Mouse (Mus musculus): ENCODE measurements around the gene Trak2.
"Not testable (repeated sequence)": the region's sequence is repeated elsewhere in the genome, so short reads cannot be mapped to it uniquely, and the experiment has no call there.

Gene Trak2

DNA sequence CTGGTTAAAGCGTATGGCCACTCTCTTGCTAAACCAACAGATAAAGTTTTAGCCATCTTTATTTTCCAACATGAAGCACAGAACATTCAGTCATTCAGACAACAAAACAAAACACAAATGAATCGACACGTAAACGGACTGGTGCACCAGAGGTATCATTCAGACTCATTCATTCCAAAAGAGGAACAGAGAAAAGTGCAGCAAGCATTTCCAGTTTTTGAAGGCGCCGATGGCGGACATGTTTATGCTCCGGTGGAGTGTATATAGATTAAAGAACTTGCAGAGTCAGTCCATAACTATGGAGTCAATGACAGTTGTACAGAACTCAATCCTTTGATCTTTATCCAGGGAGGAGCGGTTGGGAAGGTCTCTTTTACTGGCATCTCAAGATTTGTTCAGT, 90.0 kb downstream of the Trak2 start:
- DNase-seq, result not testable (repeated sequence)

GRCm38 (mm10) chr1:58879291-58879690, 93.9 kb downstream of the Trak2 start:
- DNase-seq, result not testable (repeated sequence)

DNA sequence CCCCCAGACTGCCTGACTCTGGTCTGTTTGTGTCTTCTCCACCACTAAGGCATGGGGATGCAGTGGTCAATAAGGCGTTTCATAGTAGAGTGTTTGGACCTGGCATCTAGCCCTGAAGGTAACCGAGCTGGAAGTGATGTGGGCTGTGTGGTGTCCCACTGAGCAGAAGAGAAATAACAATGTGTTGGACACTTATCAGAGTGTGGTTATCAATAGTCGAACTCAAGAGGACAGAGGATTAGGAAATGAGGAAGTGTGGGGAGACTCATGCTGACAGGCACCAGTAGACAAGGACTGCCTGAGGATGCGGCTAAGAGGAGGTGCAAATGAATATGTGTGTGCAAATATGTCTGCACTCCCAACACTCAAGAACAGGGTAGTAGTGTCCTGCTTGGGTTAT, 96.7 kb downstream of the Trak2 start:
- DNase-seq, result not testable (repeated sequence)

DNA sequence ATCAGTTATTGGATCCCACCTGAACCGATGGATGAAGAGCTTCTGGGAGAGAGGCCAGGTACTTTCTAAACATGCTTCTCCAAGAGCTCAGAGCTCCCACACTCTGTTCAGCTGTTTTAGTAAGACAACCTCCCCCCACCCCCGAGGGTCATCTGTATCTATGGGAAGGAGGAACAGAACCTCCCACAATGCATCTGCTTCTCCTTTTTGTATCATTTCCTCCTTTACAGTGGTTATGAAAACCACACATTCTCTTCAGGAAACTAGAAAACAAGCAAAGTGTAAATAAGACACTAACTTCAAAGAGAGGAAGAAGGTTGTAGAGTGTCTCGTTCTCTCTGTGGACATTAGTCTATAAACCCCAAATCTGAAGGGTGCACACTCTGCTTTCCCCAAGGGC, 112.6 kb downstream of the Trak2 start:
- DNase-seq, result not testable (repeated sequence)

DNA sequence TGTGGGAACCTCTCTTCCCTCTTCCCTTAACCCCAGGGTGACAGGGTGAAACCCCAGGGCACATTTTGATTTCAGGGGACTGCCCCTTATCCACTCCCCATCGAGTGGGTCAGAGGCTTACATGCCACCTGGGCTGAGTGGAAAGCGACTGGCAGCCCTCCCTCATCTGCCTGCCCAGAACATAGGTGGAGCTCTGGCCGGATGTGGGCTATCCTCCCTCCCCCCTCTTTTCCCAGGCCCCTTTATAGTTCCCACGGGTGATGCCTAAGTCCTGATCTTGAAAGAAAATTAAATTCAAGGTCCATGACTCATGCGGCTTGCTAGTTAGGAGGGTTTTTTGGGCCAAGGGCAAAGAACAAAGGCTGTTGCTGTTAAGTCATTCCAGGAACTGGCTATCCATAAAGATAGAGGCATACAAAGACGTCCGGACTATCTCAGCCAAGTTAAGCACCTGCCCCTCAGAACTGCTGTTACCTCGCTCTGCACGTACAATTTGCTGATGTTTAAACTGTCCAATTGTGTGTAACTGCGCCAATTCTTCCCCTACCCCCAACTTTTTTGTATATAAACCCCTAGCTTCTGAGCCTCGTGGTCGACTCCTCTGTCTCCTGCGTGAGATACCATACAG, 113.4 kb downstream of the Trak2 start:
- DNase-seq, result peak; percentile 6

GRCm38 (mm10) chr1:58859131-58859530, 114.1 kb downstream of the Trak2 start:
- not testable (repeated sequence) for DNase-seq

- not testable (repeated sequence) for DNase-seq
Observed at GRCm38 (mm10) chr1:58856811-58857210, 116.4 kb downstream of the Trak2 start.
